Mouse (Mus musculus) forebrain, embryonic 13.5 days (tissue): ENCODE measurements at regions not wholly inside any gene's neighbourhood (a gene's known extent, or its start where the extent isn't known, plus 50 kb on each side); places are given as distances from the start of the nearest gene placed in this dataset.

Source experiments
- ATAC-seq: fragments of 200-750 bp; cut with Nextera tagmentation; 2 replicates; pipeline ENCODE4 v1.8.0; 2017
- H3K27ac ChIP-seq: fragments of 300-500 bp; sonication (generic); 2 replicates; pipeline ENCODE4 v1.5.1; 2015; ENCODE audit warnings: inconsistent platforms, mild to moderate bottlenecking, moderate library complexity
- H3K27me3 ChIP-seq: fragments of 300-500 bp; sonication (generic); 2 replicates; pipeline ENCODE4 v1.6.1; 2015; ENCODE audit warnings: mild to moderate bottlenecking, inconsistent platforms
- H3K36me3 ChIP-seq: fragments of 300-500 bp; sonication (generic); 2 replicates; pipeline ENCODE4 v1.6.1; 2015; ENCODE audit warnings: mild to moderate bottlenecking, inconsistent platforms; ENCODE audit not compliant: poor library complexity, severe bottlenecking
- H3K4me1 ChIP-seq: fragments of 300-500 bp; sonication (generic); 2 replicates; pipeline ENCODE4 v1.6.1; 2015; ENCODE audit warnings: inconsistent platforms
- H3K4me2 ChIP-seq: fragments of 300-500 bp; sonication (generic); 2 replicates; pipeline ENCODE4 v1.6.1; 2015; ENCODE audit warnings: inconsistent platforms, mild to moderate bottlenecking, moderate library complexity
- H3K4me3 ChIP-seq: fragments of 300-500 bp; sonication (generic); 2 replicates; pipeline ENCODE4 v1.5.1; 2015; ENCODE audit warnings: mild to moderate bottlenecking, inconsistent platforms
- H3K9ac ChIP-seq: fragments of 300-500 bp; sonication (generic); 2 replicates; pipeline ENCODE4 v1.6.1; 2015; ENCODE audit warnings: mild to moderate bottlenecking, inconsistent platforms
- H3K9me3 ChIP-seq: fragments of 300-500 bp; sonication (generic); replicated peaks from 2 replicates; pipeline ENCODE4 v1.6.1; 2016; ENCODE audit warnings: inconsistent platforms
- whole genome bisulfite sequencing: fragments of 180-500 bp; shearing (Covaris S2); methylation state at CpG from one replicate; pipeline ENCODE4 v1.1.7; 2015; 5-methylcytosine and 5-hydroxymethylcytosine counted together

DNA sequence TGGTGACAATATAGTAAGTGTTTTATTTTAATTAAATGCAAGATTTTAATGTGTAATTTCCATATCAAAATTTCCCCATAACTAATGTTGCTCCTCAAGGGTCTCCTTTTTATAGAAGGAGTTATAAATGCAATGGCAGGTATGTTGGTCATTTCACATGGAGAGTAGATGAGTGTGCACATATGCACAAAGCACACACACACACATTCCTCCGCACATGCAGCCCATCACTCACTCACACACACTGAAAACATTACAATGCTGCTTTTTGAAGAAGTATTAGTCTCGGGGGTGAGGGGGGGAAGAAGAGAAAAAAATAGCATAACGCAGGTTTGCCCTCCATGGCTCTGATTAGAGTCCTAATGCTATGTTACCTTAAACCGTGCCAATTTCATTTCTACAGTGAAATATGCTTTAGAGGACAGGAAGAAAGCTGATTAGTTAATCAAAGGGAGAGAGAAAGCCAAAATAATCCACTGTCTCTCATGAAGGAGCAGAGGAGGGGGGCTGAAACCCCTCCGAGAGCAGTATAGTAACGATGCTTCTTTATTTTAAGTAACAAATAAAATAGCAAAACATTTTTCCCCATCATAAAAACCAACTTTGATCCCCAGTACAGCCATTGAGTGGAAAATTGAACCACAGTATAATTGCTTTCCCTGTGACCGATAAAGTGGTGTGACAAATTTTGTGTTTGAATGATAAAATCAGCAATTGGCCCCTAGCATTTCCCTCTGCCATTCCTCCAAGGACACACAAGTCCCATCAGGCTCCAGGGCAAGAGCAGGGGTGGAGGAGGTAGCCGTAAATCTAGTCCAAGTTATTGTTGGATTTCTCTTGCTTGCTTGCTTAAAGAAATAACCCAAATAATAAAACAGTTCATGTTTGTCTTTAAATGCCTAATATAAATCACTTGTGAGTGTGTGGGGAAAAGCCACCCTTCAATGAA is 465.0 kb downstream of the Tfap2b start:
- no peaks in the 10 kb centered on the region for H3K27me3 ChIP-seq
- no peak overlapping the region for H3K4me2 ChIP-seq
- H3K9me3 ChIP-seq: no peaks in the 10 kb centered on the region
- no peak for ATAC-seq
- 48% methylated on average over 8 of the region's 8 CpGs for WGBS
- H3K36me3 ChIP-seq: no peaks in the 10 kb centered on the region
- H3K27ac ChIP-seq: no peak overlapping the region
- H3K4me3 ChIP-seq: no peak overlapping the region
- H3K9ac ChIP-seq: no peak overlapping the region
- no peaks in the 10 kb centered on the region for H3K4me1 ChIP-seq

DNA sequence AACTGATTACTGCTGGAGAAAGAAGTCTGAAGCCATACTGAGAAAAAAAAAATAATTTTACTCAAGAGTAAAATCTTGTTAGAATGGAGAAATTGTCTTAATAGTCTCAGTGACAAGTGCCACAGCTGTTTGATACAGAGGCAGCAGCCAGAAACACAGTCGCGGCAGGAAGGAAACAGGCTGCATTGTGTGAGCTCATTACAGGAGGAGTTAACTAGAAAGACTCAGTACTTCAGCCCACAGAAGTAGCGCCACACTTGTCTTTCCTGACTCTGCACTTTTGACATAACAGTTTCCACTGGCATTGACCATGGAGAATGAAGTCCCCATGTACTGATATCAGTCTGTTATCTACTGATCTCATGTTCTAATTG is 465.7 kb downstream of the Tfap2b start:
- H3K4me2 ChIP-seq: no peak overlapping the region
- H3K4me3 ChIP-seq: no peak overlapping the region
- H3K4me1 ChIP-seq: no peaks in the 10 kb centered on the region
- H3K27ac ChIP-seq: no peak overlapping the region
- H3K9ac ChIP-seq: no peak overlapping the region
- H3K9me3 ChIP-seq: no peaks in the 10 kb centered on the region
- WGBS: 16% methylated on average over 3 of the region's 3 CpGs
- H3K27me3 ChIP-seq: no peaks in the 10 kb centered on the region
- H3K36me3 ChIP-seq: no peaks in the 10 kb centered on the region
- ATAC-seq: no peak

DNA sequence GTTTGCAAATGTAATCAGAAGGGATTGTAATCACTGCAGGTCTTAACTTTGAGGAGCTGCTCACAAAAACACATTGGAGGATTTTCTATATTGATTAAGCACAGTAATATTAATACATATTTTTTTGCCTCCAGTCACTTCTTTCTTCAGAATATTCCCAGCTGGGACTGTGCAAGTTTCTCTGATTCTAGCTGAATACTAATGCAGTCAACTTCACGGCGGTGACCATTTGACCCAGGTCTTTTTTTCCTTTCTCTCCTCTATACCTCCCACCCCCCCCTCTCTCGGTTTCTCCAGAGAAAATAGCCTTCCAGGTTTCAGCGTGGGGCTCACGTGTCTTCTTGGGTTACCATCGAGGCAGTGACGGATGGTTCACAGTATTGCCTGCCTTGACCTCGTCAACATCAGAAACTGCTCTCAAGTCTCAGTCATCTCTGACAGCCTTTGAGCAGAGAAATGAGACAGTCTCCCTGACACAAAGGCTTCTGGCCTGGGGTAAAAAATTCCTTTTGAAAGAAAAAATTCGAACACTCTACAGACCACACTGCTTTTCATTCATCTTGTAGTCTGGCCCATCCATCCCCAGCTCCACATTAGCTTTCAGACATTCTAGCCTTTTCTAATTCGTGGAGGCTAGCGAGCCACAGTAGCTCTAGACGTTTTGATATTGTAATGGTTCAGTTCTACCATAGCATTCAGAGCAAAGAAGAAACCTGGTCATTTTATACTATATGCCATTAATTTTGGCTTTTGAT is 472.5 kb downstream of the Tfap2b start:
- H3K4me1 ChIP-seq: no peaks in the 10 kb centered on the region
- no peaks in the 10 kb centered on the region for H3K9me3 ChIP-seq
- ATAC-seq: no peak
- H3K36me3 ChIP-seq: no peaks in the 10 kb centered on the region
- H3K9ac ChIP-seq: no peak overlapping the region
- H3K27ac ChIP-seq: no peak overlapping the region
- WGBS: 50% methylated on average over 12 of the region's 12 CpGs
- H3K27me3 ChIP-seq: no peaks in the 10 kb centered on the region
- H3K4me3 ChIP-seq: no peak overlapping the region
- H3K4me2 ChIP-seq: no peak overlapping the region
